Mouse (Mus musculus): ENCODE data around the gene Lasp1.

DNA sequence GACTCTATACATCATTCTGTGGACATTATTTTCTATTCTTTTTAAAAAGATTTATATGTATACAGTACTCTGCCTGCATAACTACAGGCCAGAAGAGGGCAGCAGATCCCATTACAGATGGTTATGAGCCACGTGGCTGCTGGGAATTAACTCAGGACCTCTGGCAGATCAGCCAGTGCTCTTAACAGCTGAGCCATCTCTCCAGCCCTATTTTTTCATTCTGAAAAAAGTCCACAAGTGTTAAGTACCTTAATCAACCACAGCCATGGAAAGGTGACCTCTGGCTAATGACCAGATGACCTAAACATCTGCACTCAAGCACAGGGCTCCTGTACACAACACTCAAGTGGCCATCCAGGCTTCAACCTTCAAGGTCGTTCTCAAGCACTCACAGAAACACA lies 21.7 kb upstream of the Lasp1 start:
- TF ChIP-seq CTCF (IDR thresholded peaks at IDR 0.05; ENCODE audit: low read depth, low read length) (no peak), GATA1 (IDR thresholded peaks at IDR 0.05; ENCODE audit: borderline replicate concordance, low read length) (no peak)

All from G1E (cell line).